In genomic region chr11:113742998-113743397, GRCm38 (mm10) we compare ENCODE assay signal across 20 mouse cellular contexts. TPM values are rescaled to one million over a fixed set of nuclear protein-coding genes. Genes with fewer than 3 reads are reported as not detected.
DNase-seq lines count a peak whose midpoint lies in the region; ATAC-seq and TF ChIP-seq lines count a peak whose summit lies in the region.
"Had no signal": no experiment of that assay in that cellular context is flagged by ENCODE, and none has a peak within 500 bp of the region (broad histone marks: within the 10 kb centered on the region; RNA-seq: fewer than 3 reads in every experiment).

No protein-coding gene starts in this region.

- H3K27ac ChIP-seq in left cerebral cortex, adult 2 months: no peak overlapping the region
- H3K27ac ChIP-seq: forebrain, embryonic 15.5 days; hindbrain, embryonic 14.5 days; liver, embryonic 15.5 days; macrophage had no signal

- intact Hi-C loops in left cerebral cortex, adult 2 months (cut with DNase I): no loop called here
- intact Hi-C loops in left cerebral cortex, postnatal 4 days (cut with DNase I): no loop called here

- peak; percentile 45 for DNase-seq in CD4-positive, CD25-positive, alpha-beta regulatory T cell, adult 2 months (ENCODE audit: low read depth, low spot score)
- DNase-seq in left cerebral cortex, adult 2 months (ENCODE audit: extremely low spot score in 1 of 2, low spot score in 2 of 2): no peak
- no peak for DNase-seq in left cerebral cortex, adult 11 months (ENCODE audit: low spot score)
- peak; percentile 41 to 46 for DNase-seq in B cell, adult 2 months
- DNase-seq in brain, embryonic 14.5 days (ENCODE audit: low read depth): no peak
- DNase-seq in left cerebral cortex, postnatal 4 days: no peak
- no peak for DNase-seq in kidney, adult 11 months
- DNase-seq: adrenal gland, postnatal 25 days; cerebellum, postnatal 10 days; gastrocnemius, postnatal 10 days; heart, postnatal 10 days; midbrain, embryonic 14.5 days; right cerebral cortex, postnatal 14 days; thymus, postnatal 14 days had no signal

- peak; percentile 29 for TF ChIP-seq CTCF in left cerebral cortex, adult 2 months (IDR thresholded peaks at IDR 0.05)
- peak; percentile 31; the same call in 1 of the 2 replicates for TF ChIP-seq CTCF in brain, embryonic 14.5 days (IDR thresholded peaks at IDR 0.05; ENCODE audit: borderline replicate concordance, extremely low read depth, insufficient read depth, insufficient read length)

- no peak for TF ChIP-seq POLR2A in brain, embryonic 14.5 days (IDR thresholded peaks at IDR 0.05; ENCODE audit: borderline replicate concordance, extremely low read depth, insufficient read depth, insufficient read length, poor library complexity, severe bottlenecking)

- no peak overlapping the region for H3K4me3 ChIP-seq in left cerebral cortex, adult 2 months
- H3K4me3 ChIP-seq: forebrain, embryonic 15.5 days; liver, embryonic 15.5 days had no signal

- no peak for ATAC-seq in CD4-positive, CD25-positive, alpha-beta regulatory T cell, adult 4 months
- ATAC-seq: forebrain, embryonic 15.5 days had no signal

RNA-seq across cellular contexts. Expression of gene Cdc42ep4, which starts 8.7 kb away (rescaled TPM):
- 1 to 10 TPM; 2.1 to 2.3 TPM for polyA plus RNA-seq in CD4-positive, CD25-positive, alpha-beta regulatory T cell, adult 4 months (2017; shearing (Covaris generic))
- 10 to 100 TPM; 25.6 to 28.8 TPM for total RNA-seq in left cerebral cortex, adult 2 months (2021)
- 51.2 and 61.3 TPM in 2 replicates for polyA plus RNA-seq in brain, embryonic 14.5 days (2012; rRNA removed)
- 10 to 100 TPM; 53.1 to 53.4 TPM for total RNA-seq in left cerebral cortex, postnatal 4 days (2021)

RNA-seq across cellular contexts. Expression of gene Cpsf4l, which starts 33.2 kb away (rescaled TPM):
- 1 to 10 TPM in 1 of 2 experiments, not detected in 1; 1.0 TPM for polyA plus RNA-seq in CD4-positive, CD25-positive, alpha-beta regulatory T cell, adult 4 months (2017; shearing (Covaris generic))
- not detected for total RNA-seq in left cerebral cortex, adult 2 months (2021)
- polyA plus RNA-seq in brain, embryonic 14.5 days (2012; rRNA removed): 0.28 and 0.29 TPM in 2 replicates
- not detected for total RNA-seq in left cerebral cortex, postnatal 4 days (2021)
- total RNA-seq: gastrocnemius, postnatal 10 days; heart, adult 8-10 months; heart, postnatal 10 days had no signal
- polyA plus RNA-seq: liver, embryonic 15.5 days; macrophage had no signal

RNA-seq across cellular contexts. Expression of gene D11Wsu47e, which starts 58.8 kb away (rescaled TPM):
- 10 to 100 TPM in 1 of 2 experiments, 1 to 10 TPM in 1; 8.0 to 11.3 TPM for polyA plus RNA-seq in CD4-positive, CD25-positive, alpha-beta regulatory T cell, adult 4 months (2017; shearing (Covaris generic))
- total RNA-seq in left cerebral cortex, adult 2 months (2021): 10 to 100 TPM; 13.2 to 14.5 TPM
- 31.4 and 34.3 TPM in 2 replicates for polyA plus RNA-seq in brain, embryonic 14.5 days (2012; rRNA removed)
- total RNA-seq in left cerebral cortex, postnatal 4 days (2021): 10 to 100 TPM; 19.2 to 19.4 TPM

RNA-seq across cellular contexts. Expression of gene Fam104a, which starts 59.0 kb away (rescaled TPM):
- polyA plus RNA-seq in CD4-positive, CD25-positive, alpha-beta regulatory T cell, adult 4 months (2017; shearing (Covaris generic)): 10 to 100 TPM; 13.9 to 15.0 TPM
- 10 to 100 TPM; 31.2 to 31.4 TPM for total RNA-seq in left cerebral cortex, adult 2 months (2021)
- 30.2 and 37.4 TPM in 2 replicates for polyA plus RNA-seq in brain, embryonic 14.5 days (2012; rRNA removed)
- total RNA-seq in left cerebral cortex, postnatal 4 days (2021): 10 to 100 TPM; 28.1 to 29.3 TPM

Comparison
In these comparisons a context has a peak if more than half of its experiments do, and no peak if none do; other contexts are left out.
1. DNase-seq: peak in CD4-positive, CD25-positive, alpha-beta regulatory T cell, adult 2 months (single experiment) and B cell, adult 2 months (2 of 2); none in left cerebral cortex, adult 2 months (0 of 2), left cerebral cortex, adult 11 months (single experiment), brain, embryonic 14.5 days (single experiment), left cerebral cortex, postnatal 4 days (single experiment) and kidney, adult 11 months (single experiment).